Mouse (Mus musculus) frontal cortex, postnatal 36 days (tissue): Measurements from ENCODE around the gene Cdc14a.

ENCODE experiments used
- DNase-seq, 2 experiments: peaks; one replicate each; pipeline ENCODE4 v3.0.0; 2022; ENCODE audit warnings: low spot score in 2 of 2

The Cdc14a gene

DNA sequence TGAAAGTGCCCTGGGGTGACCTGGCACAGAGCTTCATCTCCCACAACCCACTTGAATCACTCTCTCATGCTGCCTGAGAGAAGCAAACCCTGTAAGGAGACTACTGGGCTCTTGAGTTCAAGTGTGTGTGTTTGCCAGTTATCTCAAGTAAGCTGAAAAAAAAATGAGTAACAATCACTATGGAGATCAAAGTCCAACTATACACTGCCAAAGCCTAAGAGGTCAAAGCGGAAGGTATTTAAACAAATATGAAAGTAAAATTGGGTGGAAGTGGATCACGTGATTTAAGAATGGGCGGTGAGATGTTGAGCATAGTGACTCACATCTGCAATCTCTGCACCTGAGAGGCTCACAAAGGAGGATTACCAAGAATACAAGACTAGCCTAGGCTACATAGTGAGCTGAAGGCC is 9.4 kb downstream of the Cdc14a start:
- no peak for DNase-seq

DNA sequence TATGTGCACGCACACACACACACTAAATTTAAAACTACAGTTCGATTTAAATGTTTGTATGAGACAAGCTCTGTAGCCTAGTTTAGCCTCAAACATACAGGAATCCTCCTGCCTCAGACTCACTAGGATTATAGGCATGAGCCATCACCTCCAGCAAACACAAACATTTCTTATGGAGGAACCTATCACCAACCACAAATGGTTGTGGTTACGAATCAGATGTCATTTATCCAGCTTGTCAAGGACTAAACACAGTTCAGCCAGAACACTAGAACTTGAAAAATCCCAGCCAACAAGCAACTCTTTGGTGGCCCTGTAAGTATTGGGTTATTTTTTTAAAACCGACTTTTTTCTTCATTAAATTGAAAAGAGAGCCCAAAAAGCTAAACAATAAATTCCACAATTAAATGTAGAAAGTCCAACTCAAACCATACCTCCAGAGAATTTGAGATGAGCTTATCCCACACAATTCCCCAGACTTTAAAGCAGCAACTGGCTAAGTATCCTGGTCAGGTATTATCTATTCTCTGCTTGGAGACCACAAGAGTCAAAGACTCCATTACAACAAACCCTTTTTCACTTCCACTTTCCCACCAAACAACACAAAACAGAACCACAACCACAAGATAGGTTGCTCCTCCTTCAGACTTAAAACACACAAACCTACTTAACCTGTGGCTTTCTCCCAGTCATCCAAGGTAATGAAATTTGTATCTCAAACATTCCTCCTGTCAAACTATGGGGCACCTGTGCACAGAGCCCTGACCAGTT is 10.7 kb downstream of the Cdc14a start:
- DNase-seq: no peak

GRCm38 (mm10) chr3:116410051-116410450 is 13.8 kb downstream of the Cdc14a start:
- no peak for DNase-seq

DNA sequence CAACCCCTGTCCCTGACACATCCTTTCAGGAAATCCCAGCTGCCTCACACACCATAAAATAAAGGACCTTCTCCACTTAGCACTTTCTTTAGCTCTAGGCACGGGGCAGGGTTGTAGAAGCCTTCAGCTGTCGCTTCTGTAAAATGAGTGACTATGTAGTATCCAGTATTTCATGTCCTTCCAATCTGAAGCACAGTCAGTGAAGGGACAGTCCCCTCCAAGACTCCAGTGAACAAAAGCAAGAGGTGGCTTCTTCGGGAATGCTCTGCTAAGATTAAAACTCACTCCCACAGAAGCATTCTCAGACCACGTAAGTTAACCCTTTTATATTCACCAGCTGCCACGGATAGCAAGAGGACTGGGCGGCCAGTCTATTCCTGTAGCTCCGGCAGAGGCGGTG is 14.3 kb downstream of the Cdc14a start:
- DNase-seq: no peak

DNA sequence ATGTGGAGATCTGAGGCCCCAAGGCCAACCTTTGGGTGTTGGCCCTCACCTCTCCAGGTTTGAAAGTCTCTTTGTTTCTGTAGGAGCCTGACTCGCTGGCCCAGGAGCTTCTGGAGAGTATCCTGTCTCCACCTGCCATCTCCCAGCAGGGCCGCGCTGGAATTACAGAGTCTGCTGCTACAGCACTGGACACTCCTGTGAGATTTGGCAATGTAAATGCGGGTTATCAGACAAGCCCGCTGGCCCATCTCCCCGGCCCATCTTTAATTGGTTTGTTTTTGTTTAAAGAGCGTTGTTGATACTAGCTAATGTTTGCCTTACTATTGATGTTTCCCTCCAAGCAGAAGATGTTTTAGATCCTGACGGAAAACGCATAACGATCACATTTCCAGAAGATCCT is 15.0 kb downstream of the Cdc14a start:
- DNase-seq: no peak

DNA sequence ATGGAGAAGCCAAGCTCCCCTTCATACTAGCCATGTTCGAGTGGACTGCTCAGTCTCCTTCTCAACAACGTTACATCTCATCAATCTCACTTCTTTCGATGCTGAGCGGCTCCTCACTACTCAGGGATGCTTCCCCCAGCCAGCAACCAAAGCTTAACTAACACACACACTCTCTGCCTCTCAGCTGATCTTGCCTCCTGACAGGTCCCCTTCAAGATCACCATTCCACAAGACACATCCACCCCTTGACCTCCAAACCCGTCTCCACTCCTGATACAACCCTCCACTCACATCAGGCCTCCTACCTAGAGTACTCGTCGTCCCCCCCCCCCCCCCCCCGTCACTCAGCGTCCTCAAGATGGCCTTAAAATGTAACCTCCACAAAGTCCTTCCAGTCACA is 18.3 kb downstream of the Cdc14a start:
- no peak for DNase-seq

GRCm38 (mm10) chr3:116401436-116401835 is 22.4 kb downstream of the Cdc14a start:
- DNase-seq: no peak

- no peak for DNase-seq
Observed at GRCm38 (mm10) chr3:116399349-116400090, 24.3 kb downstream of the Cdc14a start.

- no peak for DNase-seq
Observed at GRCm38 (mm10) chr3:116398543-116398942, 25.3 kb downstream of the Cdc14a start.

- DNase-seq: no peak
Observed at GRCm38 (mm10) chr3:116397976-116398375, 25.9 kb downstream of the Cdc14a start.

DNA sequence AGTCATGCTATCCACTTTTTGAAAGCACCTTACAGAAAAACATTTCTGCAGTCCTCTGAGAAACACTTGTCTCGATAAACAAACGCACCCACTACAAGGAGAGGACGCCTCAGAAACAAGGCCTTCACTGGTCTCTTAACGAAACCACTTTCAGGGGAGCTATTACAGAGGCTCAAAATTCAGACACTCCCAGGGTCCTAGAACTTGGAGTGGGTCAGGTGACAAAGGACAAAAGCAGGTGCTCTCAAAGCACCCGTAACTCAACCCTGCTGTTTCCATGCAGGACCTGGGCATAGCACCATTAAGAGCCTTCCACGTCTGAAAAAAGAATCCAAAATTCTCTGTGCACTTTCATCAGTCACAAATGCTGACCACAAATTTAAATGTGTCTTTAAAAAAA is 26.5 kb downstream of the Cdc14a start:
- no peak for DNase-seq

DNA sequence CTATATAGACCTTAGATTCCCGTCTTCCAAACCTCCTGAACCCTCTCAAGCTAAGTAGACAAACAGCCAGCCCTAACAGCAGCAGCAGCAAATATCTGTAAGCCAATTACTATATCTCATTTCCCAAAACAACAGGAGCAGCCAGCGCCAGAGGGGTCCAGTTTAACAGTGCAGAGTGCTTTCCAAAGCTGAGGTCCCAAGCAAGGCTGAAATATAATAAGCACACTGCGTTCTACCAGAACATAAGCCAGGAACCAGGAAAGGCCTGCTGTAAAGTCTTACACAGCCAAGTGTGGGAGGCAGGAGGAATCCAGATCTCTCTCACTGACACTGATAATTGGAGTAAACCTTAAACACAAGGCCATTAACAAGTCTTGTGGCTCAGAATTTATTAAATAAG is 27.3 kb downstream of the Cdc14a start:
- no peak for DNase-seq

- DNase-seq: no peak
Observed at GRCm38 (mm10) chr3:116394885-116395390, 28.9 kb downstream of the Cdc14a start.

DNA sequence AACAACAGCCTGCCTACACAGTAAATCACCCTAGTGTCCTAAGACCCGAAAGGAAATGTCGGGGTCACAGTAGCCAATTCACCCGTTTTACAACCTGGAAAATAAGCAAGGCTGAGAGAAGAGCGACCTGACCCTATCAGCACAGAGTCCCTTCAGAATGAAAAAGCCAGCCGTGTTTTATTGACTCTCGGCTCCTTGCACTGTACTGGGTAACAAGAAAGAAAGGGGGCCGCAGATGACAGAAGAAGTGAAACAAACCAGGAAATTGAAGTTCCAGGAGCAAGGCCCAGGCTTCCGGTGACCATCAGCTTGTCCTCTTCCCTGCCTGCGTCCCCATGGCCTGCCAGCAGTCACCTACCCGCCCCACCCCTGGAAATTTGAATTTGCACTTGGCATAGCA is 32.4 kb downstream of the Cdc14a start:
- no peak for DNase-seq

DNA sequence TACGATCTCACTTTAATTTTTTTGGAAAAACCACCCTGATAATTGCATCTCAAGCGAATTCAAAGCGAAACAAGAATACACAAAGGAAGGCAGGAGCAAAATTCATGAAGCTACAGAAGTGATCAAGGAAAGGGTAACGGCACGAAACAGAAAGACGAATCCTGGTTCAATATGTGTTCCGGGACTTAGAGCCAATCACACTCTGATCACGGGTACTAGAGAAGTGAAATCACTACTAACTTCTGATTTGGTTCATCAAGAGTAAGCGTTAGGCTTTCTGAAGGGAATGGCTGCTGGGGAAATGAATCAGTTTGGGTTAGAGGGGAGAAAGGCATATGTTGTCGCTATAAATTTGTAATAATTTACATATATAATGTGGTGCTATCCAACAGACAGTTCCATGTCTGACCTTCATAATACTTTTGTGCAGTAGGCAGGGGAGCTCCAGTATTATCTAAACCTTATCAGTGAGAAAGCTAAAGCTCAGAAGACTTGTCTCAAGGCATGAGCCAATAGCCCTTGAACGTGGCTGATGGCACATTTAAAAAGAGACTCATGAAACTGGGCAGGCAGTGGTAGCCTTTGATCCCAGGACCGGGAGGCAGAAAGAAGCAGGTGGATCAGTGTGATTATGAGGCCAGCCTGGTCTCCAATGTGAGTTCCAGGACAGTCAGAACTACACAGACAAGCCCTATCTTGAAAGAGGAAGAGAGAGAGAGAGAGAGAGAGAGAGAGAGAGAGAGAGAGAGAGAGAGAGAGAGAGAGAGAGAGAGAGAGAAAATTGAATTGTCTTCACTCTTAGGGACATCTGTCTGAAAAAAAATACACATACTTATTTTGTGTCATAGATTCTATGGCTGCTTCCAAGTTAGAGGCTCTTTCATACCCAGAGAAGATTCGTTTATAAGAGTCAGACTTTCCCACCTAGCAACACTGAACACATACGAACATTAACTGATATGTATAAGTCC is 34.0 kb downstream of the Cdc14a start:
- DNase-seq: no peak

GRCm38 (mm10) chr3:116388808-116389207 is 35.0 kb downstream of the Cdc14a start:
- no peak for DNase-seq

GRCm38 (mm10) chr3:116386886-116387285 is 36.9 kb downstream of the Cdc14a start:
- DNase-seq: no peak

- no peak for DNase-seq
Observed at GRCm38 (mm10) chr3:116386342-116386741, 37.5 kb downstream of the Cdc14a start.

DNA sequence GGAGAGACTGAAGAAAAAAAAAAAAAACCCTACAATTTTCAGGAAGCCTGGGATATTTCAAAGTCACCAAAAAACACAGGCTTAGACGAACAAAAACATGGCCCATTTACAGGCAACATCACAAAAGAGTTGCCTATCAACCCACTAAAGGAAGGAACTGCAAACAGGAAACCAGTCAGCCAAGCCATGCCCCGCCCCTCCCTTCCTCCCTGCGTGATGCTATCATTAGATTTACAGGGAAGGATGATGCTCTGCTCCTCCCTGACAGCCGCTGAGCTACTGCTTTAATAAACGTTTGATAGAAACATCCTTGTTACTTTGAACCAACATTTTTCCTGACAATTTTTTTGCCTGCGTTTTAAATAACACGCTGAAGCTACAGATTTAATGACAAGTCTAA is 39.5 kb downstream of the Cdc14a start:
- no peak for DNase-seq

GRCm38 (mm10) chr3:116380319-116380718 is 43.5 kb downstream of the Cdc14a start:
- no peak for DNase-seq

DNA sequence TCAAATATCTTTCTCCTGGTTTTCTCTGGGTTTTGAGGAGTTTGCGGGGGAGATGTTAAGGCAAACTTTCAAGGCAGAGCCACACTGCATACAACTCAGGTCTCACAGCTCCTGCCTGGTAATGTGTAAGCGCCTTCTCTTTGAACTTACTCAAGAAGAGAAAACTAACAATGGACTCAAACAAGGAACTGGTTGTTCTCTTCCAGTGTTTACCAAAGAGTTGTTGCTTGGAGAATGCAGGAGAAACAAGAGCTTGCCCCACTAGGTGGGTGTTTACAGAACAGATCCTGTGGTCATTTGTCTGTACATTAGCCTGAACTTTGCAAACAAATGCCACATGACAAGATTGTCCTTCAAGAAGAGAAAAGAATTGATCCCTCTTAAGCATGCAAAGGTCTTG is 48.4 kb downstream of the Cdc14a start:
- no peak for DNase-seq

GRCm38 (mm10) chr3:116374486-116374885 is 49.3 kb downstream of the Cdc14a start:
- DNase-seq: no peak
